In the genomic region with DNA sequence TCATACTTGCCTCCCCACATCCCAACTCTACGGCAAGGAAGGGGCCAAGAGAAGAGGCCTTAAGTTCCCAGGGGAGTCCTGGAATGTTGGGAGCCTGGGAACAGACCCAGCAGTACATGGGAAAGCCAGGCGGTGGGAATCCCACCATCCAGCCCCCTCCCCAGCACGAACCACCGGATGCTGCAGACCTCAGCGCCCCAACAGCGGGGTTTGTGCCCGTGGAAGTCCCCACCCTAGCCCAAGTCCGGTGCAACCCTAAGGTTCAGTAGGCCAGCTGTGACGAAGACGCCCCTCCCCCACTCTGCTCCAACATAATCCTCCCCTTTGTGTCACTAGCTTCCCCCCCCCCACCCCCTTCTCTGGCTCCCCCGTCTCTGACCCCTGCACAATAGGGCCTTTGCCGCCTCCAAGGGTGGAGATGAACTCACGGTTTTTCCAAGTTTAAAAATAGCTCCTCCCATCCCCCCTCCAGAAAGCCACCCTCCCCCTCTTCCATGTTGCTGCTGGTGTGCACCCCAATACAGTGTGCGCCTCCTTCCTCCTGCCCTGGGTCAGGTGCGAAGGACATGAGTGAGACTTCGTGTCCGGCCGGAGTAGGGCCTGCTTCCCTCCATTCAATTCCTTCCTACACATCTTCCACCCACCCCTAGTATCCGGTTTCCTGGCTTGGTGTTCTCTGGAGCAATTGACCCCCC, we compare ENCODE assay signal across 9 mouse cellular contexts. TPM values are rescaled to one million over a fixed set of nuclear protein-coding genes. Genes with fewer than 3 reads are reported as not detected.
A peak's percentile ranks its signal among the peaks of the same experiment; 100 is the strongest.
DNase-seq lines count a peak whose midpoint lies in the region; ATAC-seq lines count a peak whose summit lies in the region.
"Had no signal": no experiment of that assay in that cellular context is flagged by ENCODE, and none has a peak within 500 bp of the region (broad histone marks: within the 10 kb centered on the region; RNA-seq: fewer than 3 reads in every experiment).

No protein-coding gene starts in this region.

- 18% methylated on average over 19 of the region's 19 CpGs for WGBS in heart, embryonic 12.5 days
- WGBS in kidney, embryonic 16.5 days, result 14% methylated on average over 19 of the region's 19 CpGs

- peak overlapping the region; percentile 42 for H3K4me3 ChIP-seq in heart, embryonic 12.5 days
- H3K4me3 ChIP-seq in kidney, embryonic 16.5 days (ENCODE audit: low read length), result peak overlapping the region; percentile 44

- peaks cover 69% of the 10 kb centered on the region for H3K4me1 ChIP-seq in heart, embryonic 12.5 days (replicated peaks)
- peaks cover 70% of the 10 kb centered on the region for H3K4me1 ChIP-seq in kidney, embryonic 16.5 days (ENCODE audit: insufficient read depth, low read length)

- no peaks in the 10 kb centered on the region for H3K36me3 ChIP-seq in heart, embryonic 12.5 days
- no peaks in the 10 kb centered on the region for H3K36me3 ChIP-seq in kidney, embryonic 16.5 days (ENCODE audit: insufficient read depth, low read length)

- peak; percentile 58 for DNase-seq in cerebellum, adult 11-12 months
- DNase-seq in cerebellum, postnatal 36 days, result no peak
- DNase-seq in embryo, embryonic 10.5 days (ENCODE audit: low spot score), result peak; percentile 80
- peak; percentile 76 for DNase-seq in lung, postnatal 36 days
- peak; percentile 51 for DNase-seq in telencephalon, adult 2 months (ENCODE audit: low read depth, low spot score)

- ATAC-seq in heart, embryonic 12.5 days (ENCODE audit: insufficient number of reproducible peaks, low FRiP score), result peak; percentile 30
- ATAC-seq in kidney, embryonic 16.5 days (ENCODE audit: low FRiP score, low TSS enrichment), result peak; percentile 46
- ATAC-seq in erythroid progenitor cell, adult 5-6 weeks (replicated peaks; ENCODE audit: low FRiP score, poor library complexity, severe bottlenecking), result no peak

- H3K27ac ChIP-seq in heart, embryonic 12.5 days (ENCODE audit: poor library complexity, severe bottlenecking), result peak overlapping the region; percentile 83
- peak overlapping the region; percentile 90 for H3K27ac ChIP-seq in kidney, embryonic 16.5 days (ENCODE audit: low read length)

- H3K9me3 ChIP-seq in heart, embryonic 12.5 days (replicated peaks), result no peaks in the 10 kb centered on the region
- H3K9me3 ChIP-seq in kidney, embryonic 16.5 days (ENCODE audit: low read length), result no peaks in the 10 kb centered on the region

- no peaks in the 10 kb centered on the region for H3K27me3 ChIP-seq in heart, embryonic 12.5 days (replicated peaks)
- peaks cover 4% of the 10 kb centered on the region; the same call in 1 of the 2 replicates for H3K27me3 ChIP-seq in kidney, embryonic 16.5 days (ENCODE audit: insufficient read depth, low read length)

- H3K9ac ChIP-seq in heart, embryonic 12.5 days, result peak overlapping the region; percentile 71
- H3K9ac ChIP-seq in kidney, embryonic 16.5 days (replicated peaks; ENCODE audit: low read length), result peak overlapping the region; percentile 71; the same call in 1 of the 2 replicates

- peak overlapping the region; percentile 75 for H3K4me2 ChIP-seq in heart, embryonic 12.5 days
- H3K4me2 ChIP-seq in kidney, embryonic 16.5 days (replicated peaks; ENCODE audit: low read depth, low read length), result peak overlapping the region; percentile 69

RNA-seq across cellular contexts. Expression of a gene that starts 3.5 kb away (rescaled TPM):
- polyA plus RNA-seq in heart, embryonic 12.5 days (2016; fragmentation: Nextera tagmentation; extraction: Ambion mirVana), result 129 and 130 TPM in 2 replicates
- 54.3 and 60.3 TPM in 2 replicates for polyA plus RNA-seq in kidney, embryonic 16.5 days (2015; fragmentation: Nextera tagmentation; extraction: Ambion mirVana)
- not detected in 2 replicates for total RNA-seq in erythroid progenitor cell, adult 5-6 weeks (2015; ENCODE audit: low replicate concordance)
- 0.30 TPM in 1 of 2 replicates, not detected in the other for total RNA-seq in erythroid progenitor cell, adult 5-6 weeks (2017; ENCODE audit: low replicate concordance)

RNA-seq across cellular contexts. Expression of a gene that starts 17.4 kb away (rescaled TPM):
- 48.4 and 51.3 TPM in 2 replicates for polyA plus RNA-seq in heart, embryonic 12.5 days (2016; fragmentation: Nextera tagmentation; extraction: Ambion mirVana)
- polyA plus RNA-seq in kidney, embryonic 16.5 days (2015; fragmentation: Nextera tagmentation; extraction: Ambion mirVana), result 75.0 and 87.0 TPM in 2 replicates
- 83.4 and 94.4 TPM in 2 replicates for total RNA-seq in erythroid progenitor cell, adult 5-6 weeks (2015; ENCODE audit: low replicate concordance)
- total RNA-seq in erythroid progenitor cell, adult 5-6 weeks (2017; ENCODE audit: low replicate concordance), result 43.9 and 53.3 TPM in 2 replicates

RNA-seq across cellular contexts. Expression of a gene that starts 17.4 kb away (rescaled TPM):
- polyA plus RNA-seq in heart, embryonic 12.5 days (2016; fragmentation: Nextera tagmentation; extraction: Ambion mirVana), result 0.20 TPM in 1 of 2 replicates, not detected in the other
- 0.22 and 0.25 TPM in 2 replicates for polyA plus RNA-seq in kidney, embryonic 16.5 days (2015; fragmentation: Nextera tagmentation; extraction: Ambion mirVana)
- total RNA-seq in erythroid progenitor cell, adult 5-6 weeks (2015; ENCODE audit: low replicate concordance), result not detected in 2 replicates
- 1.4 TPM in 1 of 2 replicates, not detected in the other for total RNA-seq in erythroid progenitor cell, adult 5-6 weeks (2017; ENCODE audit: low replicate concordance)

RNA-seq across cellular contexts. Expression of a gene that starts 23.7 kb away (rescaled TPM):
- polyA plus RNA-seq in heart, embryonic 12.5 days (2016; fragmentation: Nextera tagmentation; extraction: Ambion mirVana), result 0.67 and 1.1 TPM in 2 replicates
- polyA plus RNA-seq in kidney, embryonic 16.5 days (2015; fragmentation: Nextera tagmentation; extraction: Ambion mirVana), result 4.7 and 5.7 TPM in 2 replicates
- total RNA-seq in erythroid progenitor cell, adult 5-6 weeks (2015; ENCODE audit: low replicate concordance), result not detected in 2 replicates
- 1.4 TPM in 1 of 2 replicates, not detected in the other for total RNA-seq in erythroid progenitor cell, adult 5-6 weeks (2017; ENCODE audit: low replicate concordance)

RNA-seq across cellular contexts. Expression of a gene that starts 29.2 kb away (rescaled TPM):
- not detected in 2 replicates for polyA plus RNA-seq in heart, embryonic 12.5 days (2016; fragmentation: Nextera tagmentation; extraction: Ambion mirVana)
- 0.10 and 0.25 TPM in 2 replicates for polyA plus RNA-seq in kidney, embryonic 16.5 days (2015; fragmentation: Nextera tagmentation; extraction: Ambion mirVana)
- total RNA-seq in erythroid progenitor cell, adult 5-6 weeks (2015; ENCODE audit: low replicate concordance), result not detected in 2 replicates
- total RNA-seq in erythroid progenitor cell, adult 5-6 weeks (2017; ENCODE audit: low replicate concordance), result not detected in 2 replicates
- total RNA-seq: gastrocnemius, adult 8-10 months had no signal

Comparison
In these comparisons a context has a peak if more than half of its experiments do, and no peak if none do; other contexts are left out.
1. DNase-seq: peak in cerebellum, adult 11-12 months (single experiment), embryo, embryonic 10.5 days (single experiment), lung, postnatal 36 days (single experiment) and telencephalon, adult 2 months (single experiment); none in cerebellum, postnatal 36 days (0 of 2).